26 mouse cellular contexts compared by ENCODE assay signal in genomic region chr1:152917626-152918025, GRCm38 (mm10). TPM values are rescaled to one million over a fixed set of nuclear protein-coding genes. Genes with fewer than 3 reads are reported as not detected.
A peak's percentile ranks its signal among the peaks of the same experiment; 100 is the strongest.
DNase-seq lines count a peak whose midpoint lies in the region; ATAC-seq and TF ChIP-seq lines count a peak whose summit lies in the region.
"Had no signal": no experiment of that assay in that cellular context is flagged by ENCODE, and none has a peak within 500 bp of the region (broad histone marks: within the 10 kb centered on the region; RNA-seq: fewer than 3 reads in every experiment).

No protein-coding gene starts in this region.

- H3K27me3 ChIP-seq in lung, postnatal 0 days (replicated peaks; ENCODE audit: insufficient read depth, low read length) = no peaks in the 10 kb centered on the region
- no peaks in the 10 kb centered on the region for H3K27me3 ChIP-seq in hindbrain, embryonic 11.5 days (ENCODE audit: control insufficient read depth, insufficient read depth, low read length)
- H3K27me3 ChIP-seq: embryonic facial prominence, embryonic 13.5 days; embryonic facial prominence, embryonic 15.5 days; forebrain, embryonic 12.5 days; Patski had no signal

- H3K27ac ChIP-seq in lung, postnatal 0 days (ENCODE audit: low read length) = no peak overlapping the region
- H3K27ac ChIP-seq in hindbrain, embryonic 11.5 days (ENCODE audit: low read depth, low read length) = no peak overlapping the region
- H3K27ac ChIP-seq: embryonic facial prominence, embryonic 13.5 days; embryonic facial prominence, embryonic 15.5 days; forebrain, embryonic 10.5 days; forebrain, embryonic 12.5 days had no signal

- H3K9me3 ChIP-seq in lung, postnatal 0 days (ENCODE audit: low read length) = no peaks in the 10 kb centered on the region
- H3K9me3 ChIP-seq in hindbrain, embryonic 11.5 days (ENCODE audit: control insufficient read depth, low read length) = no peaks in the 10 kb centered on the region
- H3K9me3 ChIP-seq: embryonic facial prominence, embryonic 13.5 days; embryonic facial prominence, embryonic 15.5 days; forebrain, embryonic 10.5 days; forebrain, embryonic 12.5 days; G1E had no signal

- DNase-seq in lung, postnatal 0 days (ENCODE audit: low spot score) = peak; percentile 32
- no peak for DNase-seq in lung, postnatal 4 days
- DNase-seq in ES-CJ7 (ENCODE audit: low read depth, low spot score) = peak; percentile 80
- DNase-seq in R1 (ENCODE audit: low read depth, low spot score) = peak; percentile 90
- no peak for DNase-seq in urinary bladder, adult 2 months (ENCODE audit: low spot score)
- DNase-seq in spleen, postnatal 10 days (ENCODE audit: low spot score in 2 of 2) = no peak
- no peak for DNase-seq in hindbrain, embryonic 11.5 days (ENCODE audit: low spot score)
- DNase-seq: adrenal gland, adult 2 months; adrenal gland, postnatal 10 days; adrenal gland, postnatal 25 days; cerebellum, adult 11 months; cerebellum, adult 18-20 months; cerebellum, adult 8-10 months; cerebellum, adult 9-11 months; cerebellum, postnatal 14 days; cerebellum, postnatal 36 days; embryo, embryonic 11 days had no signal

- no peak for TF ChIP-seq CTCF in lung, postnatal 0 days (IDR thresholded peaks at IDR 0.05)

- 0 out of 2 replicates have a peak, but pooled peaks cover 5% of the 10 kb centered on the region for H3K4me1 ChIP-seq in lung, postnatal 0 days (ENCODE audit: insufficient read depth, low read depth, low read length)
- no peaks in the 10 kb centered on the region for H3K4me1 ChIP-seq in hindbrain, embryonic 11.5 days (replicated peaks; ENCODE audit: control insufficient read depth, insufficient read depth, low read length)
- H3K4me1 ChIP-seq: embryonic facial prominence, embryonic 13.5 days; embryonic facial prominence, embryonic 15.5 days; forebrain, embryonic 10.5 days; forebrain, embryonic 12.5 days had no signal

- no peak for ATAC-seq in lung, postnatal 0 days
- ATAC-seq in hindbrain, embryonic 11.5 days (ENCODE audit: low FRiP score) = no peak
- ATAC-seq: forebrain, embryonic 14.5 days; forebrain, embryonic 16.5 days; Patski had no signal

- no peak overlapping the region for H3K4me3 ChIP-seq in lung, postnatal 0 days (ENCODE audit: low read depth, low read length)
- no peak overlapping the region for H3K4me3 ChIP-seq in hindbrain, embryonic 11.5 days (ENCODE audit: low read depth, low read length)
- H3K4me3 ChIP-seq: embryonic facial prominence, embryonic 13.5 days; embryonic facial prominence, embryonic 15.5 days; erythroblast, embryonic 14.5 days; forebrain, embryonic 10.5 days; forebrain, embryonic 12.5 days had no signal

- no peak overlapping the region for H3K9ac ChIP-seq in lung, postnatal 0 days (replicated peaks; ENCODE audit: low read depth)
- H3K9ac ChIP-seq in hindbrain, embryonic 11.5 days (ENCODE audit: low read depth, low read length) = no peak overlapping the region
- H3K9ac ChIP-seq: embryonic facial prominence, embryonic 13.5 days; embryonic facial prominence, embryonic 15.5 days; forebrain, embryonic 12.5 days had no signal

- no peak overlapping the region for H3K4me2 ChIP-seq in lung, postnatal 0 days (replicated peaks; ENCODE audit: low read depth, low read length)
- H3K4me2 ChIP-seq in hindbrain, embryonic 11.5 days (replicated peaks; ENCODE audit: low read depth, low read length) = no peak overlapping the region
- H3K4me2 ChIP-seq: embryonic facial prominence, embryonic 13.5 days; embryonic facial prominence, embryonic 15.5 days; forebrain, embryonic 12.5 days had no signal

- no peaks in the 10 kb centered on the region for H3K36me3 ChIP-seq in lung, postnatal 0 days (ENCODE audit: insufficient read depth, low read length)
- H3K36me3 ChIP-seq in hindbrain, embryonic 11.5 days (ENCODE audit: control insufficient read depth, insufficient read depth, low read length) = no peaks in the 10 kb centered on the region
- H3K36me3 ChIP-seq: embryonic facial prominence, embryonic 13.5 days; embryonic facial prominence, embryonic 15.5 days; forebrain, embryonic 10.5 days; forebrain, embryonic 12.5 days; G1E had no signal

- WGBS in lung, postnatal 0 days = 61% methylated on average over 4 of the region's 4 CpGs
- 77% methylated on average over 4 of the region's 4 CpGs for WGBS in hindbrain, embryonic 11.5 days

- TF ChIP-seq EP300 in lung, postnatal 0 days (IDR thresholded peaks at IDR 0.05) = no peak

RNA-seq across cellular contexts. Expression of gene Smg7, which starts 15.2 kb away (rescaled TPM):
- polyA plus RNA-seq in lung, postnatal 0 days (2015; fragmentation: Nextera tagmentation; extraction: Ambion mirVana) = 14.4 and 14.9 TPM in 2 replicates
- polyA plus RNA-seq in urinary bladder, adult 2 months (2012; rRNA removed) = 24.3 and 27.9 TPM in 2 replicates
- polyA plus RNA-seq in hindbrain, embryonic 11.5 days (2014; fragmentation: Nextera tagmentation; extraction: Ambion mirVana) = 45.4 and 49.4 TPM in 2 replicates

RNA-seq across cellular contexts. Expression of gene Nmnat2, which starts 37.2 kb away (rescaled TPM):
- polyA plus RNA-seq in lung, postnatal 0 days (2015; fragmentation: Nextera tagmentation; extraction: Ambion mirVana) = 4.5 and 4.8 TPM in 2 replicates
- polyA plus RNA-seq in urinary bladder, adult 2 months (2012; rRNA removed) = 2.2 and 2.5 TPM in 2 replicates
- polyA plus RNA-seq in hindbrain, embryonic 11.5 days (2014; fragmentation: Nextera tagmentation; extraction: Ambion mirVana) = 28.9 and 36.7 TPM in 2 replicates
- polyA plus RNA-seq: erythroblast, embryonic 14.5 days; G1E had no signal

Comparison
In these comparisons a context has a peak if more than half of its experiments do, and no peak if none do; other contexts are left out.
1. DNase-seq: peak in lung, postnatal 0 days (single experiment), ES-CJ7 (single experiment) and R1 (single experiment); none in lung, postnatal 4 days (0 of 2), urinary bladder, adult 2 months (single experiment), spleen, postnatal 10 days (0 of 2) and hindbrain, embryonic 11.5 days (single experiment).